ENCODE assay signal across 26 mouse cellular contexts in genomic region chr19:47242227-47242626, GRCm38 (mm10).
"Had no signal": no experiment of that assay in that cellular context is flagged by ENCODE, and none has a peak within 500 bp of the region (broad histone marks: within the 10 kb centered on the region; RNA-seq: fewer than 3 reads in every experiment).

No protein-coding gene starts in this region.

- H3K4me3 ChIP-seq: heart, embryonic 10.5 days; heart, embryonic 12.5 days; hindbrain, embryonic 13.5 days; intestine, embryonic 15.5 days; kidney, embryonic 15.5 days; left cerebral cortex, adult 2 months; limb, embryonic 10.5 days; limb, embryonic 12.5 days; liver, embryonic 13.5 days; liver, embryonic 15.5 days had no signal

- H3K4me2 ChIP-seq: heart, embryonic 12.5 days; hindbrain, embryonic 13.5 days; intestine, embryonic 15.5 days; kidney, embryonic 15.5 days; limb, embryonic 12.5 days; liver, embryonic 11.5 days; liver, embryonic 13.5 days; liver, embryonic 15.5 days had no signal

- H3K36me3 ChIP-seq: heart, embryonic 10.5 days; heart, embryonic 12.5 days; hindbrain, embryonic 13.5 days; intestine, embryonic 15.5 days; kidney, embryonic 15.5 days; limb, embryonic 10.5 days; limb, embryonic 12.5 days; liver, embryonic 13.5 days; liver, embryonic 15.5 days had no signal

- H3K27ac ChIP-seq: heart, embryonic 10.5 days; hindbrain, embryonic 13.5 days; intestine, embryonic 15.5 days; kidney, embryonic 15.5 days; kidney, postnatal 0 days; left cerebral cortex, adult 2 months; limb, embryonic 10.5 days; limb, embryonic 12.5 days; liver, embryonic 13.5 days; liver, embryonic 15.5 days had no signal

- DNase-seq: forebrain, postnatal 0 days; gastrocnemius, postnatal 10 days; gastrocnemius, postnatal 36 days; heart, adult 18-20 months; heart, postnatal 10 days; heart, postnatal 4 days; kidney, adult 18-20 months; kidney, adult 9 months; kidney, postnatal 14 days; kidney, postnatal 36 days; liver; liver, embryonic 13.5 days had no signal

- H3K9ac ChIP-seq: forebrain, postnatal 0 days; heart, embryonic 12.5 days; hindbrain, embryonic 13.5 days; intestine, embryonic 15.5 days; kidney, embryonic 15.5 days; limb, embryonic 12.5 days; liver, embryonic 13.5 days; liver, embryonic 15.5 days had no signal

- H3K4me1 ChIP-seq: heart, embryonic 12.5 days; liver, embryonic 15.5 days had no signal

- H3K9me3 ChIP-seq: heart, embryonic 10.5 days; heart, embryonic 12.5 days; hindbrain, embryonic 13.5 days; intestine, embryonic 15.5 days; kidney, embryonic 15.5 days; limb, embryonic 10.5 days; limb, embryonic 12.5 days; liver, embryonic 13.5 days; liver, embryonic 15.5 days had no signal

- ATAC-seq: forebrain, postnatal 0 days; hindbrain, embryonic 16.5 days; inflammation-experienced regulatory T-cells, adult 6 months; intestine, embryonic 15.5 days; intestine, postnatal 0 days had no signal

- H3K27me3 ChIP-seq: intestine, embryonic 15.5 days; kidney, embryonic 15.5 days had no signal
